Mouse (Mus musculus) liver, postnatal 0 days (tissue): Measurements from ENCODE around the gene E130114P18Rik.

Experiments
- CTCF ChIP-seq: sonication (generic); IDR thresholded peaks from 2 replicates; pipeline ENCODE4 v1.5.1; 2016; ENCODE audit warnings: antibody characterized with exemption, low read depth
- EP300 ChIP-seq: IDR thresholded peaks from 2 replicates; pipeline ENCODE4 v1.6.1; 2016; ENCODE audit warnings: antibody characterized with exemption, low read depth, mild to moderate bottlenecking

DNA sequence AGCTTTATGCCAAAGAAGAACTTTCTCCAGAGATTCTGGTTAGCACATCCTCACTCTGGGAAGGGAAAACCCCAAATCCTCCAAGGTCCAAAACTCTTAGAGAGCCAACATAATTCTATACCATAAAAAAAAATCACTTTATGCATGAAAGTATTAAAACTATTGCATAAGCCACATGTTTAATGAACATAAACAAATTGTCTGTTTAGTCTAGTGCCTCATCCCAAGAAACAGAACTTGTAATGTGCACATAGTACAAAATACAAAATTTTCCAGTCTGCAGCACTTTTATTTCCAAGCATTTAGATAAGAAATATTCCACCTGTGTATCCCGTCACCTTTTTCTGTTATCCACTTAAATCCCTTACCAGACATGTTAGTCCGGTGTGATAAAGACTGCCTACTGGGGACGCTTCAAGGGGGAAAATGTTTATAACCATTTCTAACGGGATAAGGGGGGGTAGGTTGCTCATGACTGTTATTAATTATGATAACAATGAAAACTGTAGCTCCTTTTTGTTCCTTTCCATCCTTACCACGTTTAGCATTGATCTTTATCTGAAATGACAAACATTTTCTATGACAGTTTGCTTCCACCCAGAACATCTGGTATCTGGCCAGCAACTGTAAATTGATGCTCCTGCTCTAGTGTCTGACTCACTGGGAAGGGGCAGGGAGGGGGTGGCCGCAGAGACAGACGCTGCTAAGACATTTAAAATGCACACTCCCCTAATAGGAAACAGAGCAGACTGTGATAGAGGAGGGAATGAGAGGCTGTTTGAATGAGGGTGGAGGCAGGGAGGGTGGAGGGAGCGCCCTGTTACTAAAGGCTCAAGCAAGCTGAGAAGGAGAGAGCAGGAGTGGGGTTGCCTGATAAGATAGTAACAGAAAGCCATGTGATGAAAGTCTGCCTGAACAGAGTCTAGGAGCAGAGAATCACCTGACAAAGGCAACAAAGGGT is 176.7 kb downstream of the E130114P18Rik start:
- TF ChIP-seq CTCF (no peak), EP300 (peak; percentile 76)
